Mouse (Mus musculus): ENCODE measurements around the gene Rem2. TPM values are rescaled to one million over a fixed set of nuclear protein-coding genes. Genes with fewer than 3 reads are reported as not detected.

Rem2 gene
- total and polyA plus RNA-seq, 2 experiments from 2014 or later: 25.2 to 32.8 TPM

DNA sequence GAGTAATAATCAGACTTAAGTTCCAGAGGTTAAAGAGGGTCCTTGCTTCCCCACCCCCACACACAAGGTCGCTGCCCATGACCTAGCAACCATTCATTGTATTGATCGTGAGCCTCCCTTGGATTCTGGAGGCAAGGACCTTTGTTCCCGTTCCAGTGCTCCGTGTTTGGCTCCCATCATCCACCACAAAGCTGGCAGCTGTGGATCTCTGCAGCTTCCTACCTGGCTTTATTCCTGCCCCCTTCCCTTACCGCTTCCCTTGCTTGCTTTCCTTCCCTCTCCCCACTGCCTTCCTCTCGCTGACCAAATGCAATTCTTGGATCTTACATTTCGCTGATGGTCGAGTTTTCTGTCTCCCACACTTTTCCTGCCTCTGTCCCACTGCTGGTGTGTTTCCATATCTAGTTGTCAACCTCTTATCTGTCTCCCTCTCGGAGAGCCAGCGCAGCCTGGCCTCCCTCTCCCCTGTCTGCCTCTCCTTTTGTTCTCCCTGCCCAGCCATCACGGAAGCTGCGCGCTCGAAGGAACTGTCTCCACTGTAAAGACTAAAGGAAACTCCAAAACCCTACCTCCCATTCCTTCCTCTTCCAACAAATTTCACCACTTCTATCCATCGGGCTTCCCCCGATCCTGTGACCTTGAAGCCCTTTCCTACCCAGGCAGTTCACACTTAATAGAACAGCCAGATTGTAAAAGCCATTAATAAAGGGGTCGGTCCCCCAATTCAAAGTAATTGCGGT, 45.3 kb upstream of the Rem2 start:
- peak overlapping the region; percentile 72 for H3K4me2 ChIP-seq (ENCODE audit: low read depth, low read length)
- ATAC-seq: no peak
- 14% methylated on average over 18 of the region's 18 CpGs for whole genome bisulfite sequencing

DNA sequence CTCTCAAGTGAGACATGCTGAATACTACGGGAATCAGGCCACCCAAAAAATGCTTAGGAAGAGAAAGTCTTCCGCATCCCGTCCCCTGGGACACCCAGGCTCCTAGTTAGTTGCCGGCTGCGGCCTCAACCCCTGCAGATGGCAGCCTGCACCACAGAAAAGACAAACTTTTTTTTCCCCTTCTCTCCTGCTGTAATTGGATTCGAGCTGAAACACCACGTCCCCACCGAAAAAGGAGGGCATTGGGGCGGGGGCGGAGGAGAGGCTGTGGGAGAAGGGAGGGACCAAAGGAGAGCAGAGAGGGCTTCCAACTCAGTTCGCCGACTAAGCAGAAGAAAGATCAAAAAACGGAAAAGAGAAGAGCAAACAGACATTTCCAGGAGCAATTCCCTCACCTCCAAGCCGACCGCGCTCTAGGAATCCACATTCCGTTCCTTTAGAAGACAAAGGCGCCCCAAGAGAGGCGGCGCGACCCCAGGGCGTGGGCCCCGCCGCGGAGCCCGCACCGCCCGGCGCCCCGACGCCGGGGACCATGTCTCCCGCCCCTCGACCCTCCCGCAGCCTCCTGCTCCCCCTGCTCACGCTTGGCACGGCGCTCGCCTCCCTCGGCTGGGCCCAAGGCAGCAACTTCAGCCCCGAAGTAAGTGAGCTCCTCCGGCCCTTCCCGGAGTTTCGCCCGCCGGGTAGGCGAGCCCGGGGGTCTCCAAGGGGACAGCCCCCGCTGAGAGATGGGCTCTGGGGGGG, 44.4 kb upstream of the Rem2 start, which contains the start of gene Mmp14:
TSS of gene Mmp14 (plus strand) at position 279 of the 744 bp plus-strand sequence.
- peak within 1 kb of the TSS; percentile 60 for H3K4me3 ChIP-seq (ENCODE audit: low read length)
- peak; percentile 59 for TF ChIP-seq CTCF (IDR thresholded peaks at IDR 0.05; ENCODE audit: low read depth)
- 0 out of 2 replicates have a peak, but pooled peaks cover 6% of the 10 kb centered on the region for H3K4me1 ChIP-seq (ENCODE audit: insufficient read depth, low read length)
- H3K27ac ChIP-seq: peak within 1 kb of the TSS; percentile 92
- H3K9me3 ChIP-seq (ENCODE audit: low read length): no peaks in the 10 kb centered on the region
- H3K4me2 ChIP-seq (ENCODE audit: low read depth, low read length): peak within 1 kb of the TSS; percentile 72
- ATAC-seq: peak; percentile 43
- peaks cover 7% of the 10 kb centered on the region; the same call in 1 of the 2 replicates for H3K36me3 ChIP-seq (ENCODE audit: insufficient read depth, low read length)
- peak within 1 kb of the TSS; percentile 79 for H3K9ac ChIP-seq (replicated peaks; ENCODE audit: low read length)
- H3K27me3 ChIP-seq (ENCODE audit: insufficient read depth, low read length): no peaks in the 10 kb centered on the region
- peak; percentile 80 for DNase-seq (ENCODE audit: low spot score)
- WGBS: under 1% methylated on average over 36 of the region's 49 CpGs

More for the DNA sequence above, 45.3 kb upstream of the Rem2 start:
- Histone ChIP-seq H3K9ac (replicated peaks; ENCODE audit: low read length) (peak overlapping the region; percentile 79; the same call in 1 of the 2 replicates), H3K36me3 (ENCODE audit: insufficient read depth, low read length) (peaks cover 7% of the 10 kb centered on the region; the same call in 1 of the 2 replicates), H3K4me1 (ENCODE audit: insufficient read depth, low read length) (0 out of 2 replicates have a peak, but pooled peaks cover 10% of the 10 kb centered on the region), H3K27ac (peak overlapping the region; percentile 92), H3K27me3 (ENCODE audit: insufficient read depth, low read length) (no peaks in the 10 kb centered on the region), H3K9me3 (ENCODE audit: low read length) (no peaks in the 10 kb centered on the region), H3K4me3 (ENCODE audit: low read length) (peak overlapping the region; percentile 60)
- no peak for DNase-seq (ENCODE audit: low spot score)
- no peak for TF ChIP-seq CTCF (IDR thresholded peaks at IDR 0.05; ENCODE audit: low read depth)

DNA sequence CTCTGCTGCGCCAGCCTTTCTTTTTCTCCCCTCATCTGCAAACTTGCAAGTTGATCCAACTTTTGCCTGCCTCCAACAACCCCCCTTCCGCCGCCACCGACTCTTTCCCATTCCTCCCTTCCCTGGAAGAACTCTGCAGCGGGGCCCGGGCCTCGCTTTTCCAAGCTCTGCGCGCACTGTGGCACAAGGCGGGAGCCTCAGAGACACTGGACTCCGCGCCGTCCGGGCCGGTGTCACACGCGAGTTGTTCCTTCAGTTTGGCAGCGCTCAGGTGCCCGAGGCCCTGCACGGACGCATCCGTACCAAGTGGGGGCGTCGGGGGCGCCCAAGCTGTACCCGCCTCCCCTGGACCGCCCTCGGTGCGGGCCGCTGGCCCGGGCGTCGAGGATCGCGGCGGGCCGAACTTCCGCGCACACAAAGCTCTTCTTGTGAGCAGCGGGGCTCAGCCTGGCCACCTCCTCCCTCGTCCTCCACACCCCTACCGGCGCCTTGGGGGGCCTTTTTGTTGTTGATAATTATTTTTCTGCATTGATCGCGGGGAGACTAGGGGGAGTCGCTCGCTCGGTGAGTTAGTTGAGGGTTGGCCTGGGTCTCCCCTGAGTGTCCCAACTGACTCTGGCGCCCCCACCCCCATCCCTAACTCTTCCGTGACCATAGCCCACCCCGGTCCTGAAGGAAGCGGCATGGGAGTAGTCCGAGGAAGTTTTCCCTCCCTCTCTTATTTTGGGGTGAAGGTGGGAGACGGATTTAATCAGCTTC, 43.6 kb upstream of the Rem2 start:
- TF ChIP-seq CTCF (IDR thresholded peaks at IDR 0.05; ENCODE audit: low read depth): no peak
- ATAC-seq (peak; percentile 28; the same call in 1 of the 2 replicates), DNase-seq (ENCODE audit: low spot score) (peak; percentile 54)
- H3K4me1 ChIP-seq (ENCODE audit: insufficient read depth, low read length): 0 out of 2 replicates have a peak, but pooled peaks cover 6% of the 10 kb centered on the region
- peak overlapping the region; percentile 60 for H3K4me3 ChIP-seq (ENCODE audit: low read length)
- peak overlapping the region; percentile 92 for H3K27ac ChIP-seq
- H3K4me2 ChIP-seq (ENCODE audit: low read depth, low read length): peak overlapping the region; percentile 72
- H3K9me3 ChIP-seq (ENCODE audit: low read length): no peaks in the 10 kb centered on the region
- peak overlapping the region; percentile 79 for H3K9ac ChIP-seq (replicated peaks; ENCODE audit: low read length)
- no peaks in the 10 kb centered on the region for H3K27me3 ChIP-seq (ENCODE audit: insufficient read depth, low read length)
- H3K36me3 ChIP-seq (ENCODE audit: insufficient read depth, low read length): peaks cover 7% of the 10 kb centered on the region; the same call in 1 of the 2 replicates
- WGBS: 3% methylated on average over 52 of the region's 54 CpGs

DNA sequence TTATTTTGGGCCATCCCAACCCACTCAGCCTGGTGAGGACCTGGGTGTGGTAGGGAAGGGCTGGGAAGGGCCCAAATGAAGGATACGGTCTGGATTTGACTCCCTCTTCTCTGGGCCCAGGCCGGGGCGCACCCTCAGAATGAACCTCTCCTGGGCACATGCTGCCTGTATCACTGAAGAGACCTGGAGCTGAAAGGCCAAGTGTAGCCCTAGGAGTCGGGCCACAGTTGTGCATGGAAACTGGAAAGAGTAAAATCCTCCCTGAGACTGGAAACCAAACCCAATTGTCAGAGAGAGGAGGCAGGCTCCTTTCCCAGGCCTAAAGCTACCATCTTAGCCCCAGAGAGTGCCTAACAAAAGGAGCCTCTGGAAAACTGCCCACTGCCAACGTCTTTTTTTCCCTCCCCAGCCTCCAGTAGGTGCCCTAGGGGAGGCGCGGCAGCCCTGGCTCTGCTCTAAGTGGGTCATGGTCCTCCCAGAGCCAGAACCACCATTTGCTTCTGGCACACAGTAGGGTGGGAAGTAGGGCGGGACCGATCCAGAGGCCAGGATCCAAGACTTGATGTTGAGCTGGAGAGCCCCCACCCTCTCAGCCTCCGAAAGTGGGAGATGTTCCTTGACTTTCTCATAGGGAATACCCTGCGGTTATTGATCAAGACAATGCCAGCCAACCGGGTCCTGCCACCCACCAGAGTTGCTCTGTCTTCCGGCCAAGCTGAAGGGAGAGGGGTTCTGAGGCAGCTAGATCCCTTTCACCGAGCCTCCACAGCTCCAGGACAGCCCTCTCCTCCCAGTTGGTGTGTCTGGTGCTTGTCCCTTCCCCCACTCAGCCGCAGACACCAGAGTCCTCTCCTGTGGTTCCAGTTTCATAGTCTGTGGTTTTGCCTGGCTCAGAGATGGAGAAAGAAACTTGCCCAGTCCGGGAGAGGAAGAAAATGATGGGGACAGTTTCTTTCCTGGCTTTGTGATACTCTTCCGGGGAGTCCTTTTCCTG, 42.8 kb upstream of the Rem2 start:
- no peak for TF ChIP-seq CTCF (IDR thresholded peaks at IDR 0.05; ENCODE audit: low read depth)
- 0 out of 2 replicates have a peak, but pooled peaks cover 6% of the 10 kb centered on the region for H3K4me1 ChIP-seq (ENCODE audit: insufficient read depth, low read length)

DNA sequence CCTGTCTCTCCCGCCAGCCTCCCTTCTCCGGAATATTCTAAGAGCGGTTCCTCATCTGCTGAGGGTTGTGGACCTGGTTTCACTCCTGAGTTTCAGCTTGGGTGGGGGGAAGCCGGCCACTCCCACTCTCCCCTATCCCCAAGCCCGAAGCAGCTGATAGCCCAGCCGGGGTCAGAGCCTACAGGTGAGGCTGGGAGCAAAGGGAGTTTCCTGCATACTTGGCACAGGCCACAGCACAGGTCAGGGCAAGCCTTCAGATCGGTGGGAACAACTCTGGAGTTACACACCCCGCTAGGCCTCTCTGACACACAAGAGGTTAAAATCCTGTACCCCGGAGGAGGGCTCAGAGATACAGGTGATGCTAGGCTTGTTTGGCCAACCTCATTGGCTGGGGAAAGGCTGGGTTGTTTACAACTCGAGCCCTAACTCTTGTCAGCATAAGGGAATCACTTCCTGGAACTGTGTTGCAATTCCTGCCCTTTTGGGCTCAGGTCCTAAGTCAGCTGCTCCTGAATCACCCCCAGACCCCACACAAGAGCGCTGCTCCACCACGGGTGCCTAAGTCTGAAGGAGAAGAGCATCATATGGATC, 41.9 kb upstream of the Rem2 start:
- peak overlapping the region; percentile 79; the same call in 1 of the 2 replicates for H3K9ac ChIP-seq (replicated peaks; ENCODE audit: low read length)
- TF ChIP-seq CTCF (IDR thresholded peaks at IDR 0.05; ENCODE audit: low read depth): no peak

More for the DNA sequence above, 42.8 kb upstream of the Rem2 start:
- 31% methylated on average over 17 of the region's 17 CpGs for WGBS
- peak overlapping the region; percentile 72 for H3K4me2 ChIP-seq (ENCODE audit: low read depth, low read length)
- H3K4me3 ChIP-seq (ENCODE audit: low read length): peak overlapping the region; percentile 60
- ATAC-seq: peak; percentile 75
- DNase-seq (ENCODE audit: low spot score): peak; percentile 71
- H3K27me3 ChIP-seq (ENCODE audit: insufficient read depth, low read length): no peaks in the 10 kb centered on the region
- H3K27ac ChIP-seq: peak overlapping the region; percentile 92
- H3K9me3 ChIP-seq (ENCODE audit: low read length): no peaks in the 10 kb centered on the region
- H3K9ac ChIP-seq (replicated peaks; ENCODE audit: low read length): peak overlapping the region; percentile 79
- peaks cover 7% of the 10 kb centered on the region; the same call in 1 of the 2 replicates for H3K36me3 ChIP-seq (ENCODE audit: insufficient read depth, low read length)

More for the DNA sequence above, 41.9 kb upstream of the Rem2 start:
- Histone ChIP-seq H3K4me2 (ENCODE audit: low read depth, low read length) (peak overlapping the region; percentile 72), H3K27ac (peak overlapping the region; percentile 92; the same call in 1 of the 2 replicates), H3K4me1 (ENCODE audit: insufficient read depth, low read length) (0 out of 2 replicates have a peak, but pooled peaks cover 6% of the 10 kb centered on the region), H3K4me3 (ENCODE audit: low read length) (peak overlapping the region; percentile 60), H3K27me3 (ENCODE audit: insufficient read depth, low read length) (no peaks in the 10 kb centered on the region), H3K9me3 (ENCODE audit: low read length) (no peaks in the 10 kb centered on the region), H3K36me3 (ENCODE audit: insufficient read depth, low read length) (peaks cover 7% of the 10 kb centered on the region; the same call in 1 of the 2 replicates)
- DNase-seq (ENCODE audit: low spot score) (no peak), ATAC-seq (no peak)
- WGBS: 67% methylated on average over 12 of the region's 12 CpGs

All from hindbrain, postnatal 0 days (tissue).